ENCODE assay signal across 1 mouse cellular context in genomic region chr7:19360944-19361343, GRCm38 (mm10).
A peak's percentile ranks its signal among the peaks of the same experiment; 100 is the strongest.
TF ChIP-seq lines count a peak whose summit lies in the region.

No protein-coding gene starts in this region.

TF ChIP-seq in MEL, 35 proteins besides CTCF, POLR2A, EP300 and RAD21:
- TF ChIP-seq MXI1 (IDR thresholded peaks at IDR 0.05; ENCODE audit: low read depth, low read length) (peak; percentile 75; the same call in 1 of the 2 replicates), NRF1 (IDR thresholded peaks at IDR 0.05; ENCODE audit: insufficient read depth, low read depth, low read length, poor library complexity, severe bottlenecking) (0 out of 2 replicates have a peak, but pooled peaks have one; percentile 19), MAZ (IDR thresholded peaks at IDR 0.05; ENCODE audit: low read depth, low read length) (peak; percentile 90), SIN3A (IDR thresholded peaks at IDR 0.05; ENCODE audit: low read length) (peak; percentile 56), ELF1 (IDR thresholded peaks at IDR 0.05; ENCODE audit: low read depth, low read length) (0 out of 2 replicates have a peak, but pooled peaks have one; percentile 36), E2F4 (IDR thresholded peaks at IDR 0.05; ENCODE audit: borderline replicate concordance, low read depth, low read length) (no peak), CHD2 (IDR thresholded peaks at IDR 0.05; ENCODE audit: low read length) (no peak), KAT2A (conservative IDR thresholded peaks at IDR 0.05; ENCODE audit: low read depth, low read length) (peak; percentile 73; the same call in 1 of the 2 replicates), HCFC1 (IDR thresholded peaks at IDR 0.05; ENCODE audit: low read depth, low read length) (peak; percentile 93)
